Mouse (Mus musculus) large intestine, adult 2 months (tissue): ENCODE data around the gene Pgd. TPM values are rescaled to one million over a fixed set of nuclear protein-coding genes. Genes with fewer than 3 reads are reported as not detected.
"Not testable (repeated sequence)": the region's sequence is repeated elsewhere in the genome, so short reads cannot be mapped to it uniquely, and the experiment has no call there.

Source experiments
- DNase-seq: peaks from one replicate; pipeline ENCODE4 v3.0.0-alpha.2; 2012; ENCODE audit warnings: low read depth, low spot score
- WGBS: fragments of 180-500 bp; shearing (Covaris S2); methylation state at CpG from one replicate; pipeline ENCODE4 v1.1.7; 2018; 5-methylcytosine and 5-hydroxymethylcytosine counted together
- polyA plus RNA-seq: library from polyadenylated mRNA; depleted of rRNA; stranded (reverse); fragments of >200 nt; gene quantifications from 2 replicates; pipeline ENCODE4 v1.2.3, GENCODE M21; 2012

Pgd gene
- polyA plus RNA-seq, 1 experiment = 273 TPM

DNA sequence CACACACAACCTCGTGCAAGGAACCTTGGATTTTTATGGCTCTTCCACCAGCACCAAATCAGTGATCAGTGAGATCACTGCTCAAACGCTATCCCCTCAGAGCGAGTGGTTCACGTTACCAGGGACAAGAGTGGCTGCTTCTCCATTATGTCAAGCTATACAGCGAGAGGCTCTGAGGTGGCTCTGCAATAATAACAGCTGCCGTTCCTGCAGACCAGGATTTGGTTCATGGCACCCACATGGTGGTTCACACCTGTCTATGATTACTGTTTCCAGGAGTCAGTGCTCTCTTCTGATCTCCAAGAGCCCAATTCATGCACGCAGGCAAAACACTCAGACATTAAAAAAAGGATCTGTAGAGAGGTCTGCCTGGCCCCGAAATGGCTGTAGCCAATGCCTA lies 28.1 kb downstream of the Pgd start:
- no peak for DNase-seq
- 76% methylated on average over 8 of the region's 8 CpGs for WGBS

DNA sequence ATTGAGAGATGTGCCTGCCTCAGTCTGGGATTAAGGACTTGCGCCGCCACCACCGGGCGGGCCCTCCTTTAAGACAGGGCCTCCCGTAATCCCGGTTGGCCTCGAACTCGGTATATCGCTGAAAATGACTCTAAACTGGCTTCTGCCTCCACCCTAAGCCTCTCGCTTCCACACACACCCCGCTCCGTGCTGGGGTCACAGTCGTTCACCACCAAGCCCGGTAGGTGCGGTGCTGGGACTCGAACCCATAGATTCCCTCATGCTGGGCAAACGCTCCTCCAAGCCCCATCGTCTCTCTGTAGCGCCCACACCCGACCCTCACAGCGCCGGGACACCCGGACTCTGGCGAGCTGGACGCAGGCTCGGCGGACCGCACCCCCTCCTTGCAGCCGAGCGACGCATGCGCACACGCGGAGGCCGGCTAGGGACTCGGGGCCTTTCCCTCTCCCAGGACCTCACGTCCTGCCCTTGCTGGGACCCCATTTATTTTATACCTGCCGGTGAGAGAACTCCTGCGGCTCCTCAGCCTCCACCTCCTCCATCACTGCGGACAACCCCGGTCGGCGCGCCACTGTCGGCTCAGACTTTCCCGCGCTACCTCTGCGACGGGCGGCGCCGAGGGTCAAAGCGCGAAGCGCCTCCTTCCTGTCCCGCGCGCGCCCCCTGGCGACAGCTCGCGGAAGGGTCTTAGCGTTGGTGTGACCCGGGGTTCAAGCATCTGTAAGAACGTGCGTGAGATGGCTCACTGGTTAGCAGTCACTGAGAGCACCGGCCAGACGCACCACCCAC lies 29.4 kb downstream of the Pgd start, which contains the start of gene Cenps:
Gene Cenps (minus strand): TSS at position 648 of the 789 bp plus-strand sequence.
- WGBS = 1% methylated on average over 68 of the region's 68 CpGs
- DNase-seq = peak; percentile 39

DNA sequence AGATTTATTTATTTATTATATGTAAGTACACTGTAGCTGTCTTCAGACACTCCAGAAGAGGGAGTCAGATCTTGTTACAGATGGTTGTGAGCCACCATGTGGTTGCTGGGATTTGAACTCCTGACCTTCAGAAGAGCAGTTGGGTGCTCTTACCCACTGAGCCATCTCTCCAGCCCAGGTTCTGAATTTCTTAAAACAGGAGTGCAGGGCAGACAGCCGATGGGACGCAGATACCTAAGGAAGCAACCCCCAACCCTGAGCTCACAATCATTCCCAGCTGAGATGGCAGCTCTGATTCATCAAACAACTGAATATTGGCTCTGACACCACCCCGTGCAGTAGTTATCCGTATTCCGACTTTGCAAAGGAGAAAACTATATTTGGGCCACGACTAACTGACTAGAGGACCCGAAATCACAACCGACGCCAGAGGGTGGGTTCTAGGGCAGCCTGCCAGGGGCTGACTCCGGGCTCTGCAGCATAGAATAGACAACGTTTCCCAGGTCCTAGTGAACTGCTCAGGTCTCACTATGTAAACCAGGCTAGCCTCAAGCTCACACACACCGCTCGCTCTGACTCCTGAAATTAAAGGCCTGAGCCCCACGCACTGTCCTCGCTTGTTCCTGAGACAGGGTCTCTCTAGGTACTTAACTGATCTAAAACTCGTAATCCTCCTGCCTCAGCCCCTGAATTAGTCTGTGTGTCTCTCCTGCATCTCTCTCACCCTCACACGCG lies 30.3 kb downstream of the Pgd start:
- DNase-seq = no peak
- WGBS = 71% methylated on average over 18 of the region's 18 CpGs

DNA sequence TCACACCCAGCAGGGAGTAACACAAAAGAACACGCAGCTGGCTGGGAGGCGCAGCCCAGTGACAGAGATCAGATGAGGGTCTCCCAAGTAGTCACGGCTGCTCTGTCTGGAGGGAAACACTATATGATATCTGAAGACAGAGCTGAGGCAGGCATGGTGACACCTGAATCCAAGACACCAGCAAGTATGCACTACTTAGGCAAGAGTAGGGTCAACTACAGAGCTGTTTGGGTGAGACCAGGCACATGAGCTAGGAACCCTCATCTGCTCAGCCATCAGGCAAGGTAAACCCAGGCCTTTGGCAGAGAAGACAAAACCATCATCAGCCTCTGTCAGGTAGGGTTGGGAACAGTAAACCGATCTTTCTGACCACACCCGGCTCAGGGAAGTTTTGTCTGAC lies 33.2 kb downstream of the Pgd start:
- DNase-seq = no peak
- 70% methylated on average over 5 of the region's 5 CpGs for WGBS

DNA sequence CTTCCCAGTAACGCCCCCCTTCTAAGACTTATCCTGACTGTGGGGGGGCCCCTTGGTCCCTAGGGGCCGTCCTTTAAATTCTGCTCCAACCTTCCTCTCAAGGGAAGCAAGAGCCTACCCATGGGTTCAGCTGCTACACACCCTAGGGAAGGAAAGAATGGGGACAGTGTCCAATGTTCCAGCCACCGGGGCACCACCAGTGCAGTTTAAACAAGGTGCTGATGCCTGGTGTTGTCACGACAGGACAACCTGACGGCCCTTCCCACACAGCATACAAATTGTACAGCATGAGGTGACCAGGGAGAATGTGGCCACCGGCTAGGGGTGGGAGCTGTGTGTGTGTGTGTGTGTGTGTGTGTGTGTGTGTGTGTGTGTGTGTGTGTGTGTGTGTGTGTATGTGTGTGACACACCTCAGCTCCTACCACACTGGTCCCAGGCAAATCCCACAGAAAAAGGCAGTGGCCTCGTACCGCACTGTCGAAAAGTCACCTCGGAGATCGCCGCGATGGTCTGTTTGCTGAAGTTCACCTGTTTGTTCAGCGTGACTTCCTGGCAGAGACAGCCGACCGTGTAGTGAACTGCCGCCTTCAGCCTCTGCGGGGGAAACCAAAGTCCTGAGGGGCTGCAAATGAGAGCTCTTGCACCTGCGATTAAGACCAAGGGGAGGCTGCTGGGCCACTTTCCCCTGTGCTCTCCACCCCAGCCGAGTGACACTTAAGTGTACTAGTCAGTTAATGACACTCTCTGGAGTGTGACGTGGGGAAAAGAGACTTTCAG lies 34.6 kb downstream of the Pgd start:
- no peak for DNase-seq

DNA sequence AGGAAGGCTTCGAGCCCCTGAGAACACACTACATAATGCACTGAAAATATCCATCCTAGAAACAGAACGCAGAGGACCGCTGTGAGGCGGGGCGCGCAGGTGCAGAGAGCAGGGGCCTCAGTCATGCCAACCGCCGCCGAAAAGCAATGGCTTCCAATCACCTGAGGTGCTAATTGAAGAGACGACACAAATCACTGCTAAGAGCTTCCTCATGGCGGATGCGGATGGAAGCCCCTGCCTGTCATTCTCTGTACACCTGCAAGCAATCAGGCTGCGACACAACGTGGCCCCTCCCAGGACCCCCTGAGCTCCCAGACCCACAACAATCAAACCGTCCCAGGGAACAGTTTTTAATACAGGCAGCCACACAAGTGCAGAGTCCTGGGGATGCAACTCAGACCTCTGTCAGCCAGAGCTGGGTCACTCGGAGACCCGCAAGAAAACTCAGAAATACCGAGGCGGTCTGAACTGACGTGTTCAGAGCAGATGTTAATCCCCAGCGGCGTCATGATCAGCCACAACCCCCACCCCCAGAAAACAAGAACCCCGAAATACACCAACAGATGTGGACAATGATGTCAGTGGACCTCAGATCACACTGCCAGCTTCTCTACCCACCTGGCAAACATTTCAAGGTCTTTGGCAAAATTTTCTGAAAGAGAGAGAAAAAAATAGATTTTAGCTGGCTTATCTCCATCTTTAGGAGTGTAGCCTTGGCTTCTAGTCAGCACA lies 35.4 kb downstream of the Pgd start:
- 94% methylated on average over 23 of the region's 23 CpGs for WGBS
- no peak for DNase-seq

More for the DNA sequence above, 34.6 kb downstream of the Pgd start:
- WGBS = 51% methylated on average over 21 of the region's 21 CpGs

DNA sequence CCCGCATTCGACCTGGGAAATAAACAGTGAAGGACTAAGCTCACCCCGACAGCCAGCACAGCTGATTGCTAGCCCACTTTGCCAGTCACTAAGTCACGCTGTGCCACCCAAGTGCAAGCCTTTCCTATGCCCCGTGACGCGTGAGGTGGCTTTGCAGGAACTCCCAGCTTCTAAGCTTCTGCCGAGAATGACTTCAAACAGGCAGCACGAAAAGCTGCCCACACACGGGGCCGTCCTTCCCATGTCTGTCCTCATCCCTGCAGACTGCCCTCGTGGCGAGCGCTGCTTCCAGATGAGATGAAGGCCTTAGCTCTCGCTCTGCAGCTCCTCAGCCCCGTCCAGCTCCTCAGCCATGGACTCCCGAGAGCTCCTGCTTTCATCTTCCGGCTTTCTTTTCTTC lies 38.1 kb downstream of the Pgd start:
- DNase-seq = no peak
- 80% methylated on average over 18 of the region's 18 CpGs for WGBS

DNA sequence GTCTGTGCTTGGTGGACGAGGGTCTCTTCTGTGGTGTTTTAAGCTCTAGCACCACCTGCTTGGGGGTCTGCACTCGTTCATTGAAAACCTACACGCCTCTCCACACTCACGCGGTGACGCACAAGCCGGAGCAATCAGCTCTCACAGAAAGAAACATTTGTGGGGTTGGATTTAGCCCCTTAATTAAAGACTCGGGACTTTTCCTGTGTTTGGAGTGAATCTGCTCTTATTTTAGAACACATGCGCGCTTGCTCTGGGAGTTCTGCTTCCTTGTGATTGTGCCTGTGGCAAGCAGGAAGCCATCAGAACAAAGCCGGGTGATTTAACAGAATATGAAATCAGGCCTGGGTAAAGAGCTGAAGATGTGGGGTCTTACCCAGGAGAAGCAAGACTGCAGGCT lies 39.9 kb downstream of the Pgd start, which contains the start of gene Cort:
Gene Cort (minus strand): TSS at position 101 of the 400 bp plus-strand sequence.
- no peak for DNase-seq
- 89% methylated on average over 11 of the region's 11 CpGs for WGBS

DNA sequence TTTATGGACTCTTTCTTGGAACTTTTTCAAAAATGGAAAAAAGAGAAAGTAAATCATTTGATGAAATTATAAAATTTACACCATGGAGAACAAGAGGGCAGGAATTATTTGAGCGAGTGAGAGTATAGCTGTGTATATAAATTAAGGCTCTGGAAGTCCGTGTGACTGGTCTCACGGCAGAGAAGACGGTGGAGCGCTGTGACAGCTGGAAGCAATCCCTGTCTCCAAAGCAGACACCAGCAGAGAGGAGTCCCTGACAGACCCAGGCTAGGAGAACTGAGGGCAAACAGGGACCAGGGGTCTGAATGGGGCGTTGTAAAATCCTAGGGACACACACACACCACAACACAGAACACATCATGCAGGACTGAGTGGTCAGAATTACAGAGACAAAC lies 40.5 kb downstream of the Pgd start:
- WGBS = 69% methylated on average over 6 of the region's 6 CpGs

DNA sequence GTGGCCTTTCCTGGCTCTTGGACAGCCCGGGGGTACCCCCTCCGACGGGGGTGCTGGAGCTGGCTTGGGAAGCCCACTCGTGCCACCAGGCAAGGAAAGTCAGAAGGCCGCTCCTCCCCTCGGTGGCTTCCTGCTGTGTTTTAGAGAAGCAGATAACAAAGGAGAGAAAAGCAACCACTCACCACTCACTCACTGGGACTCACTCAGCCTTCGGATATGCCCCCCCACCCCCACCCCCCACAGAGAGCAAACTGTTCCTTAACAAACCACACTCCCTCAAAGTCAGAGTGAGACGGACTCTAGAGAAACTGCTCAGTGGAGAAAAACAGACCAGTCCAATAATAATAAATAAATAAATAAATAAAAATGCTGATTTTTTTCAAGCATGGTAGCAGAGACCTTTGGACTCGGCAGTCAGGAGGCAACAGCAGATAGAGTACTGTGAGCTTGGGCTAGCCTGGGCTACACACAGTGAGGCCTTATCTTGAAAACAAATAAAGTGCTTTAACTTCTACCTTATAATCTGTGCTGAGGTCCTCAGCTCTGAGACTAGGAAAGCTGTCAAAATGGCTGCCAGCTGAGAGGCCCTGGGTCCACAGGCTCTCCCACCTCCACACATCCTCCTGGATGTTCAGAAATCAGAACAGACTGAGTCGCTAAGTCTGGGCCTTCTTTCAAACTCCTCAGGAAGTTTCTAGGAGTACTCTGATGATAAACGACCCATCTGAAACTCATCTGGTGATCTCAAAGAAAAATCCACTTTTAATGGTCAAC lies 41.0 kb downstream of the Pgd start:
- WGBS = 76% methylated on average over 11 of the region's 11 CpGs
- no peak for DNase-seq

More for the DNA sequence above, 40.5 kb downstream of the Pgd start:
- no peak for DNase-seq

DNA sequence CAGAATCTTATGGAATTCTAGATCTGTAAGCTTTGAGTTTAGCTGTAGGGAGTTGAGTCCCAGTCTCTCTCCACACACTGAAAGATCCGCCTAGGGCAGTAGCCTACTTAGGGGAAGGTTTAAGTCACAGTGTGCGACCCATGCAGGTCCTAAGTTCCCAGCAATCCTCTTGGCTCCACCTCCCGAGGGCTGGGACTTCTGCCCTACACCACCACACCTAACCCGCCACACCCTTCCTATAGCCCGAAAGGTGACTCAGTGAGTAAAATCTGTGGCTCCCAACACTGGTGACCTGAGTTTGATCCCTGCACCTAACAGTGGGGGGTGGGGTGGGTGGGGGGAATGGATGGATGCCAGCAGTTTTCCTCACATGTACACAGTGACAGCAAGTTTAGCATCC lies 43.1 kb downstream of the Pgd start:
- no peak for DNase-seq
- 23% methylated on average over 5 of the region's 5 CpGs for WGBS

DNA sequence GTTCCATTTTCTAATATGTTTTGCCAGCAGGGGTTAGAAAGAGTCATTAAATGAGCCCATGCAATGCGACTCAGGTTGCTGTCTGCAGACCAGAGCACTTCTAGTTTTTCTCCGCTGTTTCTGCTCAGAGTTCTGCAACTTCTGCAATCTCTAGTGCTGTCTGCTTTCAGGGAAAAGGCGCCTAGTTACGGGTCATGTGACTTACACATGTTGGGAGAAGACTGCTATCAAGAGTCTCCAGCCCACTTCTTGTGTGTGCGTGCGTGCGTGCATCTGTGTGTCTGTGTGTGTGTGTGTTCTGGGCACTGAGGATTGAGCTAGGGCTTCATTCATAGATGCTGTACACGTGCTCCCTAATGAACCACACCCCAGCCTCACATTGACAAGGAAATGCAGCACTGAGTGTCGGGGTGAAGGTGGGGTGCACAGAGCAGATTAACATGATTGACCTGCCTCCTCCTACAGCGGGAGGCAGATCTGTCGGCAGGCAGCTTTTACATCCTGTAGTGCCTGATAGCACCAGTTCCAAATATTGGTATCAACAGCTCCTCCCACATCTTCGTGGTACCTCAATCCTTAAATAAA lies 46.5 kb downstream of the Pgd start:
- 82% methylated on average over 12 of the region's 12 CpGs for WGBS
- DNase-seq = not testable (repeated sequence)

DNA sequence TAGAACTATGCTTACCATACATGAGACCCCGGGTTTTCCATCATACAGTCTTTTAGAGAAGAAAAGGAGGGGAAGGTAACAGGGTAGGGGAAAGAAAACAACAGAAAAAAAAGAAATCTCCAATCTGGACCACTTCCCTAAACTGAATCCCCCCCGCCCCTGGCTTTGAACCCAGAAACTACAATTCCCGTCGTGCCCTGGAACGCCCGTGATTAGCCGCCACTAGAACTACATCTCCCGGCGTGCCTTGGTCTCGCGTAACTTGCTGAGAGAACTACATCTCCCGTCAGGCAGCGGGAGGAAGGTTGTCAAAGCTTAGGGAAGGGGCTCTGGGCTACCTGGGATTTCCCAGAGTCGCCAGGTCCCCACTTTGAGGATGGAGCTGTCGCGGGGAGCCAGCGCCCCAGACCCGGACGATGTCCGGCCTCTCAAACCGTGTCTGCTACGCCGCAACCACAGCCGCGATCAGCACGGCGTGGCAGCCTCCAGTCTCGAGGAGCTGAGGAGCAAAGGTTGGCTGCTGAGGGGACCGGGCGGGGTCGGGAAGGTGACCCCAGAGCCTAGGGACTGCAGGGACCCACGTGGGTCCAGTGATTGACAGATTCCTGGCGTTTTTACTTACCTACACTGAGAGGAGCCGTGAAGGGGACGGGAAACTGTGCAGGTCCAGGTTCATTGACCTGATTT lies 62.6 kb downstream of the Pgd start, which contains the start of gene Dffa:
Gene Dffa (plus strand): TSS at position 272 of the 687 bp plus-strand sequence.
- peak; percentile 80 for DNase-seq
- WGBS = 2% methylated on average over 35 of the region's 35 CpGs

DNA sequence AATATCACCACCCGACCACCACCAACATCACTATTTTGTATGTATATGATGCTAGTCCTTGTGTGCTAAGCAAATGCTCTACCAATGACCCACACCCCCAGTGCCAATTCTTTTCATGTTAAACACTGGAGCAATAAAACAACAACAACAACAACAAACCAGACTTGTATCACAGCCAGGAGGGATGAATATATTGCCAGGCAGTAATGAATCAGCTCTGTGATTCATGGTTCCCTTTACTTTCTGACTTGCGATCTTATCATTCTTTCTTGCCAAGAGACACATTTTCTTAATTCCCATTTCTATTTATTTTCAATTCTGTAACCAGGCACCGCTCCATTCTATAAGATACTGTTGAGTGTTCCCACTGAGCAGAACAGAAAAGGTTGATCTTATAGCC lies 65.1 kb downstream of the Pgd start:
- DNase-seq = no peak
- WGBS = 84% methylated on average over 3 of the region's 3 CpGs

DNA sequence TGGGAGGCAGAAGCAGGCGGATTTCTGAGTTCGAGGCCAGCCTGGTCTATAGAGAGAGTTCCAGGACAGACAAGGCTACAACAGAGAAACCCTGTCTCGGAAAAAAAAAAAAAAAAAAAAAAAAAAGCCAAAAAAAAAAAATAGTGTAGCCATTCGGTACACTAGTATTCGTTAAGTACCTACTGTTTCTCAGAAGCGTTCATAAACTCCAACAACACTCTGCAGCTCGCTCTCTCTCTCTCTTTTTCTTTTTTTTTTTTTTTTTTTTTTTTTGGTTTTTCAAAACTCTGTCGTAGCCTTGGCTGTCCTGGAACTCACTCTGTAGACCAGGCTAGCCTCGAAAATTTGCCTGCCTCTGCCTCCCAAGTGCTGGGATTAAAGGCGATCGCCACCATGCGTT lies 66.1 kb downstream of the Pgd start:
- DNase-seq = not testable (repeated sequence)
- 85% methylated on average over 12 of the region's 12 CpGs for WGBS
